Comparison of ENCODE assay signal across 7 mouse cellular contexts in genomic region chr17:48585902-48586359, GRCm38 (mm10).
DNase-seq lines count a peak whose midpoint lies in the region; ATAC-seq lines count a peak whose summit lies in the region.

No protein-coding gene starts in this region.

- peak overlapping the region; percentile 54 for H3K4me2 ChIP-seq in embryonic facial prominence, embryonic 14.5 days (ENCODE audit: low read depth, low read length)
- H3K4me2 ChIP-seq in midbrain, embryonic 14.5 days (ENCODE audit: low read length), result peak overlapping the region; percentile 39

- H3K36me3 ChIP-seq in embryonic facial prominence, embryonic 14.5 days (ENCODE audit: control insufficient read depth, insufficient read depth, low read length), result no peaks in the 10 kb centered on the region
- no peaks in the 10 kb centered on the region for H3K36me3 ChIP-seq in midbrain, embryonic 14.5 days (ENCODE audit: control insufficient read depth, insufficient read depth, low read length)

- 7% methylated on average over 14 of the region's 14 CpGs for WGBS in embryonic facial prominence, embryonic 14.5 days
- 12% methylated on average over 14 of the region's 14 CpGs for WGBS in midbrain, embryonic 14.5 days

- peak; percentile 57 for DNase-seq in retina, postnatal 1 day
- DNase-seq in retina, embryonic 14.5 days (ENCODE audit: low spot score), result no peak
- DNase-seq in embryonic facial prominence, embryonic 14.5 days (ENCODE audit: low spot score), result peak; percentile 76
- DNase-seq in midbrain, embryonic 14.5 days, result peak; percentile 71
- no peak for DNase-seq in urinary bladder, postnatal 14 days (ENCODE audit: low spot score)
- DNase-seq in layer of hippocampus, postnatal 10 days (ENCODE audit: low spot score in 2 of 2), result no peak

- peak; percentile 89 for ATAC-seq in embryonic facial prominence, embryonic 14.5 days (ENCODE audit: low read depth)
- ATAC-seq in inflammation-experienced regulatory T-cells, adult 6 months, result peak; percentile 71
- ATAC-seq in midbrain, embryonic 14.5 days (ENCODE audit: low FRiP score, low TSS enrichment), result peak; percentile 46; the same call in 1 of the 2 replicates

- no peaks in the 10 kb centered on the region for H3K9me3 ChIP-seq in embryonic facial prominence, embryonic 14.5 days (ENCODE audit: control insufficient read depth, low read length)
- H3K9me3 ChIP-seq in midbrain, embryonic 14.5 days (ENCODE audit: control insufficient read depth, low read length), result no peaks in the 10 kb centered on the region

- H3K4me1 ChIP-seq in embryonic facial prominence, embryonic 14.5 days (ENCODE audit: control insufficient read depth, insufficient read depth, low read length), result no peaks in the 10 kb centered on the region
- no peaks in the 10 kb centered on the region for H3K4me1 ChIP-seq in midbrain, embryonic 14.5 days (ENCODE audit: control insufficient read depth, insufficient read depth, low read length)

- H3K4me3 ChIP-seq in embryonic facial prominence, embryonic 14.5 days (ENCODE audit: low read depth, low read length), result peak overlapping the region; percentile 26
- 0 out of 2 replicates have a peak overlapping the region, but pooled peaks have one; percentile 7 for H3K4me3 ChIP-seq in midbrain, embryonic 14.5 days (replicated peaks; ENCODE audit: low read depth, low read length)

- no peaks in the 10 kb centered on the region for H3K27me3 ChIP-seq in embryonic facial prominence, embryonic 14.5 days (replicated peaks; ENCODE audit: control insufficient read depth, insufficient read depth, low read length)
- no peaks in the 10 kb centered on the region for H3K27me3 ChIP-seq in midbrain, embryonic 14.5 days (ENCODE audit: control insufficient read depth, insufficient read depth, low read length)

- peak overlapping the region; percentile 17 for H3K9ac ChIP-seq in embryonic facial prominence, embryonic 14.5 days (ENCODE audit: low read depth, low read length)
- no peak overlapping the region for H3K9ac ChIP-seq in midbrain, embryonic 14.5 days (replicated peaks; ENCODE audit: low read length)

- no peak overlapping the region for H3K27ac ChIP-seq in embryonic facial prominence, embryonic 14.5 days (replicated peaks; ENCODE audit: low read depth, low read length)
- H3K27ac ChIP-seq in midbrain, embryonic 14.5 days (replicated peaks; ENCODE audit: low read depth, low read length), result no peak overlapping the region

Comparison
In these comparisons a context has a peak if more than half of its experiments do, and no peak if none do; other contexts are left out.
1. DNase-seq: peak in retina, postnatal 1 day (single experiment), embryonic facial prominence, embryonic 14.5 days (single experiment) and midbrain, embryonic 14.5 days (single experiment); none in retina, embryonic 14.5 days (single experiment), urinary bladder, postnatal 14 days (single experiment) and layer of hippocampus, postnatal 10 days (0 of 2).
2. Peak in every context shown above with its lines, with median percentiles within 50 percentile points of each other: ATAC-seq.